Mouse (Mus musculus) large intestine, adult 2 months (tissue): ENCODE results near the gene Mbtps1. TPM values are rescaled to one million over a fixed set of nuclear protein-coding genes. Genes with fewer than 3 reads are reported as not detected.

Experiments
- DNase-seq: peaks from one replicate; pipeline ENCODE4 v3.0.0-alpha.2; 2012; ENCODE audit warnings: low read depth, low spot score
- WGBS: fragments of 180-500 bp; shearing (Covaris S2); methylation state at CpG from one replicate; pipeline ENCODE4 v1.1.7; 2018; 5-methylcytosine and 5-hydroxymethylcytosine counted together
- polyA plus RNA-seq: library from polyadenylated mRNA; depleted of rRNA; stranded (reverse); fragments of >200 nt; gene quantifications from 2 replicates; pipeline ENCODE4 v1.2.3, GENCODE M21; 2012; rRNA removed

Gene Mbtps1
- polyA plus RNA-seq = 54.3 and 69.2 TPM in 2 replicates

DNA sequence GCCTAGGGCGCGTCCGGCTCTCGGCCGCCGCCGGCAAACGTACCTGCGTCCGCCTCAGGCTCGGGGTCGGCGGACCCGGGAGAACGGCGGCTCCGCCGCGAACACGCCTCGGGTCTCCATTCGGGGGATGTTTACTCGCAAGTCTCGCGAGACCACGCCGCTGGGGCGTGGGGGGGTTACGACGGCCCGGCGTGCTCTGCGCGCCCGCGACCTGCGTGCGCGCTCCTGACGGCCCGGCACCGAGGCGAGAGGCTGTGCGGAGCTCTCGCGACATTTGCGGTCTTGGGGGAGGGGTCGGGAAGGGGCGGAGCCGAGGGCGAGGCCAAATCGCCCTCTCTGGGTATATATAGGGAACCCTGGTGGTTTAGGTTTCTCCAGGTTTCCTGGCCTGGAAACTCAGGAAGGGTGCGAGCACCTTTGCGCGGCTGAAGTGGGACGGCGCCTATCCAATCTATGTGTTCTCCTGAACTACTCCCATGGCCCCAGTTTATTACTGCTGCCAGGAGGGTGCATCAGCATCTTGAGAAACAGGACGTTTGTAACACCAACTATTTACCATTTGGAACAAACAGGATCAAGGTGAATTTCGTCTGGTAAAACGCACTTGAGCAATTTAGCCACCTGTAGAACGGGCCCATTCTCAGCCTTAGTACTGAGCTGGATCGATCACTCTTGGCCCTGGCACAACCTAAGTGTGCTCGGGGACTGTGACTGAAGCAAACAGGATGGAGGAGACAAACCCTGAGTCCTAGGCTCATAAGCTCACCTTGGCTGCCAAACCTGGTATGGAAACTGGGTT, at the start of gene Mbtps1:
Gene Mbtps1 (minus strand): TSS at position 133 of the 799 bp plus-strand sequence.
- WGBS = 3% methylated on average over 63 of the region's 63 CpGs
- peak; percentile 84 for DNase-seq

DNA sequence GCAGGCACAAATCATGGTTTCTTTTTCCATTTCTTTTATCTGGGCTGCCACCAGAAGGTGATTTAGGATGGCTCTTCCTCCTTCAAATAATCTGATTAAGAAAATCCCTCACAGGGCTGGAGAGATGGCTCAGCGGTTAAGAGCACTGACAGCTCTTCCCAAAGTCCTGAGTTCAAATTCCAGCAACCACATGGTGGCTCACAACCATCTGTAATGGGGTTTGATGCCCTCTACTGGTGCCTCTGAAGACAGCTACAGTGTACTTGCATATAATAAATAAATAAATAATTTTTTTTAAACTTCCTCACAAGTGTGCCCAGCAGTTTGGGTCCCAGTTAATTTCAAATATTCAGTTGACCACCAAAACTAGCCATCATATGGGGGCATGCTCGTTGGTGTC, 47.7 kb upstream of the Mbtps1 start:
- 82% methylated on average over 2 of the region's 2 CpGs for WGBS
- DNase-seq = no peak

DNA sequence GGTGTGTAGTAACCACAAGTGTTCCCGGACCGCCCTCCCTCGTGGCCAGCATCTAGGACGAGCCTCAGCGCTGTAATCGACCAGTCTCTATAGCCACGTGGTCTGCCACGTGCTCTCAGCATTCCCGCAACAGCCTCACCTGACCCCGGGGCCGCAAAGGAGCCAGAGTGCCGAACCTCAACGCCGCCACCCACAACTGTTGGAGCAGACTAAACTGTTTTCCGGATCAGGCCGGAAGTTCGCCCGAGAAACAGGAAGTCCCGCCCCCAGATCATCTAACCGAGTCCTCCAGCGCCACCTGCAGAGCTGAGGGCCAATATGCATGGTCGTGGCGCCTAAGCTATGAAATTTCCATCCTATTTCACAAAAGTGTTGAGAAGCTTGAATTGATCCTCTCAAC, 46.5 kb upstream of the Mbtps1 start, which contains the start of gene Taf1c:
Gene Taf1c (minus strand): TSS at position 227 of the 400 bp plus-strand sequence.
- WGBS = under 1% methylated on average over 23 of the region's 23 CpGs
- peak; percentile 76 for DNase-seq

DNA sequence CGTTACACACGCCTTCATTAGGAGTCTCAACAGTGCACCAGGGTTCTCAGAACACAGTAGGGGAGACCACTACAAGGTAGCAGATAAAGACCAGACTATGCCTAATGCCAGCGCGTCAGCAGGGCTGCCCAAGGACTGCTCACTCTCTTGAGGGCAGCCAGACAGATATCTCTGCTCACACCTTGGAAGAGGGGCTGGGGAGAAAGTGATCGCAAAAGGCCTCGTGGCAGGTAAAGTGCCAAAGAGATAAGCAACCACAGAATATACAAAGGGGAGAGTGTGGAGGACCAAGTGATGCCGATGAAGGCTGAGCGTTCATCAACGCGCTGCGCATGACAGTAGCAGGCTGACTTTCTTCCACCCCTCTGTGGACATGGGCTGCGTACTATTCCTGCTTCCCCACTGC, 45.9 kb upstream of the Mbtps1 start:
- DNase-seq = no peak
- WGBS = 26% methylated on average over 12 of the region's 12 CpGs

DNA sequence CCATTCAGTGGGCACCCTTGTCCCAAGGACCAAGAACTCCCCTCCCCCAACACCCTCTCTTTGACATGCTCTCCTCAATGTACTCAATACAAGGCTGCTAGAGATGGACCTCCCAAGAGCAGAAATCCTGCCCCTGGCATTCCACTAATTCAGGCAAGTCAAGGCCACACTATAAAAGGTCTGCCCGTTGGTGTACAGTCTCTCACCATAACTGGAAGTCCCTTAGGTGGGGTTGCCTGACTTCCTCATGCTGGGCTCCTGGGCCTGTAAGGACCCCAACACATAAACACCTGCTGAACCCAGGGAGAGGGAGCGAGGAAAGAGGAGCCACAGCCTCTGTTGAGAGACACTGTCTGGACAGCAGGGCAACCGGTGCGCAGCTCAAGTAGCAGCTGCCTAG, 45.2 kb upstream of the Mbtps1 start:
- no peak for DNase-seq
- 91% methylated on average over 4 of the region's 4 CpGs for WGBS

DNA sequence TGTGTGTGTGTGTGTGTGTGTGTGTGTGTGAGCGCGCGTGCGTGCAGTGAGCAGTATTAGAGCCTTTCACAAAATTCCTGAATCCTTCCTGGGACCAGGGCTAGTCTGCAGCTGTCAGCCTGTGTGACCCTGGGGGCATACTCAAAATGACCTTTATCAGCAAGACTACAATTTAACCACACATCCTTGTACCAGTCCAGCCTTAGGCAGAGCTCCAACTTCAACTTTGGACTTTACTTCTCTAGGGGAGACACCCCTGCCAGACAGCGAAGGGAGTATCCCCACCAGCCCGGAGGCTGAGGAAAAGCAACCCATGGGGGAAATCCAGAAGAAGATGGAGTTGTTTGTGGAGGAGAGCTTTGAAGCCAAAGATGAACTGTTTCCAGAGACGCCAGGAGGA, 32.9 kb upstream of the Mbtps1 start:
- whole genome bisulfite sequencing = 68% methylated on average over 7 of the region's 7 CpGs
- no peak for DNase-seq

DNA sequence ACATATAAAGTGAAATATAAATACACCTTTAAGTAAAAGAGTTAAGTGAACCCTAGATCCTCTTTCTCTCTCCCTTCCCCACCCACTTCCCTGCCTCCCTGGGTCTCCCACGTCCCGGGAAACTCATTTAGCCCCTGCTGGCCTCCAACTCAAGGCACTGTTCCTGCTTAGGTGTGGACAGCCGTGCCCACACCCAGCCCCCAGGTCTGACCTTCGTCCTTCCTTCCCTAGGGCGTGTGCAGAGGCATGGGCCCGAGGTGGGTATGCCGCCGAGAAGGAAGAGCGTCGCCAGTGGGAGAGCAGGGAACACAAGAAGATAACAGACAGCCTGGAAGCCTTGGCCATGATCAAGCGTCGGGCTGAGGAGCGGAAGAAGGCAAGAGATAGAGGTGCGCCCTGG, 31.8 kb upstream of the Mbtps1 start:
- 30% methylated on average over 14 of the region's 14 CpGs for WGBS
- DNase-seq = peak; percentile 62

DNA sequence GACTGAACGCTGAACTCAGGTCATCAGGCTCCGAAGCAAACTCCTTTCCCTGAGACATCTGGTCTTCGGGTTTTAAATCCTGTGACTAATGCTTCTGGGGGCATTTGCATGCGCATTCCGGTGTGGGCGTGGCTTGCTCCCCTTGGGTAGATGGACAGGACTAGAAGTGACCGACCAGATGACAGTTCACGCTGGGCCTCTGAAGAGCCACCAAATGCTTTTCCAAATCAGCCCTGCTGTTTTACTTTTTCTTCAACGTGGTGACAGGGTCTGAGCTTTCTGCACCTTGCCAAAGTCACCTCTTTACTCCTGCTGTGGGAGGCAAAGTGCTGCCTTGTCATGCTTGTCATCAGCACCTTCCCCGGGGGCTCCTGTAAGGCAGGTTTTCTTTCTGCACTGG, 30.3 kb upstream of the Mbtps1 start:
- DNase-seq = no peak
- WGBS = 62% methylated on average over 10 of the region's 10 CpGs

DNA sequence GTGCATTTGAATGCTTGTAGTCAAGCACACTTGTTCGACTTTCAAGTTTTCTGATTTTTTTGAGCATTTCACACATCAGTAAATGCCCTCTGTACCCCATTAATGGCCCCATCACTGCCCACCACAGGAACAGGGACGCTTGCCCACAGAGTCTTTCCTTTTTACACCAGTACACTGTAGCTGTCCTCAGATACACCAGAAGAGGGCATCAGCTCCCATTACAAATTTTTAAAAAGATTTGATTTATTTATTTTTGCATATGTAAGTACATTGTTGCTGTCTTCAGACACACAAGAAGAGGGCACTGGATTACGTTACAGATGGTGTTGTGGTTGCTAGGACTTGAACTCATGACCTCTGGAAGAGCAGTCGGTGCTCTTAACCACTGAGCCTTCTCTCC, 29.8 kb upstream of the Mbtps1 start:
- no peak for DNase-seq
- WGBS = 73% methylated on average over 4 of the region's 4 CpGs

DNA sequence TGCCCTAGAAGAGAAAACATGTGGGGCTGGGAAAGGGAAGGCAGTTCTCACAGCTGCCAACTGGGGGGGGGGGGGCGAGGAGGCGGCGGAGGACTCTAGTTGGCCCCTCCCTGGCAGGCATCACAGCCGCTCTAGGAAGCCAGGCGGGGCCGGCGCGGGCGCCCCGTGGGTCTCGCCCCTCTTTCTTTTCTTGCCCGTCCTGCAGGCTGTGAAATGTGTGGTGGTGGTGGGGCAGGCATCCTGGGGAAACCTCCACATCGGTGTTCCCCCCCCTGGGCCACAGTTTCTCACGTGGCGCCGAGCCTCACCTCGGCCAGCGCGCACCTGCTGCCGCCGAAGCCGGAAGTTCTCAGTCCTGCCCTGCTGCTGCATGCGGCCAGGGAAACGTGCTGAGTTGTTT, 27.4 kb upstream of the Mbtps1 start:
- WGBS = 6% methylated on average over 24 of the region's 24 CpGs
- DNase-seq = no peak

DNA sequence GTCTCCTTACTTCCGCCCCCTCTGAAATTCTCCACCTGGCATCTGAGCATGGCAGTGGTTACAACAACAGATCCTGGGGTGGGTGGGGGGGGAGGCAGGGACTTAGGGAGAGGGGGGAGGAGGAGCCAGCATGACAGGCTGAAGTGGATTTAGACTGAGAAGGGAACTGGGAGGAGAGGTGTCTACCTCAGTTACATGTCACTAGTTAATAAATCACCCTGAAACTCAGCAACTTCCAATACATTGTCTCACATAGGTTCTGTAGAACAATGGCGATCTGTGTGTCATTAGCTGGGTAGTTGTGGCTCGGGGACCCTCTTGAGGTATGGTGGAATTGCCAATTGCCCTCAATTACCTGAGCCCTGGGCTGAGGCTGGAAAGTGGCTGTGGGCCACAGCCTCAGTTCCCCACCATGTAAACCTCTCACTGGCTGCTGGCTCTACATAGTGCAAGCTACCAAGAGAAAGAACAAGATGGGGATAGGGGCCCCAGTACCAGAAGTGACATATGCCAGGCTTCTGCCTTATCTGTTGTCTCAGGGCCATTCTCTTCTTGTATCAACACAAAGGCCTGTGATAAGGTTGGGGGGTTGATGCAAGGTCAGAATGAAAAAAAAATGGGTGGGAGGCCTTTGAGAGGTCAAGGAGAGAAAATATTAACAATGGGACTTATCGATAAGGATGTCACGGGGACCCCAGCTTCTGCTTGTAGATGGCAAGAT, 22.1 kb upstream of the Mbtps1 start:
- WGBS = 73% methylated on average over 5 of the region's 5 CpGs

DNA sequence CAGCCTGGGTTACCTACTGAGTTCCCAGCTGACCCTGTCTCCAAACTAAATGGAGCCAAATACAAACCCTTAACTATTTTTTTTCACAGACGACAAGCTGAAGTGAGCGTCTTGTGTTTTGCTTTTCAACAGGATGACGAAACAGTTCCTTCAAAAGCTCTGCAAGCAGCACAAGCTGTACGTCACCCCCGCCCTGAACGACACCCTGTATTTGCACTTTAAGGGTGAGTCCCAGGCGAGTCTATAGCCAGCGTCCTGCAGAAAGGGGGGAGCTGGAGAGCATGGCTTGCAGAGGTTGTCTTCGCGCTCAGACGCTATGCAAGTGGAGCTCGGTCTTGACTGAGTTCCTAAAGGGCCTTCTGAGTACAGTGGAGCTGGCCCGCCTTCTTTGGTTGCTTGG, 20.6 kb upstream of the Mbtps1 start:
- WGBS = 52% methylated on average over 13 of the region's 13 CpGs
- no peak for DNase-seq

More for the DNA sequence above, 22.1 kb upstream of the Mbtps1 start:
- no peak for DNase-seq

DNA sequence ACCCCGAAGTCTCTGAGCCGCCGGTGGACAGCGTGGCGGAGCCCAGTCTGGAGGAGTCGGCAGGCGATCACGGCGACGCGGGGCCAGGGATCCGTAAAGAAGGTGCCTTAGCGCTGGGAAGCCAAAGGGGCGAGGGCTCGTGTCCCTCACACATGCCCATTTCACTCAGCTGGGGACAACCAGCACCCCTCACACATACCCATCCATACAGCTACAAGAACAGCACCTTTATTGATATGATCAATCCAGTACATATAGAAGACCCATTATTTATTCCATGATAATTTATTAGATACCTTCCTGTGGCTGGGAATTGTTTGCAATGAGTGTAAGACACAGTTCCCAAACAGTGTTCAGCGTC, 16.8 kb upstream of the Mbtps1 start:
- under 1% methylated on average over 16 of the region's 16 CpGs for WGBS
- no peak for DNase-seq

DNA sequence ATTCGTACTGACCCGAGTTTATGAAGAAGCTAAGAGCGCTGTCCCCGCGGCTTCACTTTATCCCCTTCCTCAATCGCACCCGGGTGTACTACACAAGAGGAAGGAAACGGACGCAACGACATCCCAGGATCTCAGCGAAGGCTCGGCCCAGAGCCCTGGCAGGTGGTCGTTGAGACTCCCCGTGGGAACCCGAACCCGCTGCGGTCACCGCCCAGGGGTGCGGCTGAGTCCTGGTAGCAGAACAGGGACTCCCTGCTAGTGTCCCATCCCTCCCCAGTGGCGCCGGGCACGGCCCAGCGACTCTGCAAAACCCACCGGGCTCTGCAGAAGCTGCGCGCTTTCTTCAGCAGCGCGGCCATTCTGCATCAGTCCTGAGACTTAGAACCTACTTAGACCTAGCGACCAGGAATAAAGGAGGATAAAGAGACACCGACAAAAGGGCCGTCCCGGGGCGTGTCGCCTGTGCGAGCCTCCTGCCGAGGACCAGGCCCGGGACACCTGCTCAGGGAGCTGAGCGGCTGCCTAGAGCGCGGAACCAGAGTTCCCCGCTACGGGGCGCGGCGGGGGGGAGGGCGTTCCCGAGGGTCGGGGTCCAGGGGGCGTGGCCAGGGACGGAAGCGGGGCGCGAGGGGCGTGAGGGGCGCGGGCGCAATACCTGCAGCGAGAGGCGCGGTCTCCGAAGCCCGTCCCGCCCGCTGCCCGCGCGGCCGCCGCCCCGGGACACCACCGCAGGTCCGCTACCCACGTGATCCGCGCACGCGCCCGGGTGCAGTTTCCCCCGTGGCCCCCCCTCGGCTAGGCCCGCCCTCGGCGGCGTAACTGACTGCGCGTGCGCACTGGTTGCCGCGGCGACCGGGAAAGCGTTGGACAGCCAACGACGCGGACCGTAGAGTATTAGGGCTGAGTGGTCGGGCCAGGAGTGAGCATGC, 16.2 kb upstream of the Mbtps1 start, which contains the start of the genes Hsdl1 and Dnaaf1:
Gene Hsdl1 (minus strand): TSS at position 747 of the 929 bp plus-strand sequence.
Gene Dnaaf1 (plus strand): TSS at position 799 of the 929 bp plus-strand sequence.
- DNase-seq = no peak
- WGBS = under 1% methylated on average over 96 of the region's 97 CpGs

DNA sequence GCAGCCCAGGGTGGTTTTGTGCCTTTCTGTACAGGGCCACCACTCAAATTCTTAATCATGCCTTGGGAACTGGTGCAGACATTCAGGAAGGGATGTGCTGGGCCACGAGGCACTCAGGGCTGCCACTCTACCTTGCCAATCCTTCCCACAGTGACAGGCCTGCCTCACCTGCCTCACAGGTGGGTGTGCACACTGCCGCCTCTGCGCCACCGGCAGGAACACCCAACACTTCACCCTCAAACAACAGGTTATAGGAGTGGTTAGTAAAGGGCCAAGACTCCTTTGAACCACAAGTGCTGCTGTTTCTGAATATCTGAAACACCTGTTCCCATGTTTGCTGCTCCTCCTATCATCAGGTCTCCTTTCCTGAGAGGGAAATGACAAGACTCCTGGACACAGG, 13.9 kb upstream of the Mbtps1 start:
- 29% methylated on average over 4 of the region's 4 CpGs for WGBS
- no peak for DNase-seq

DNA sequence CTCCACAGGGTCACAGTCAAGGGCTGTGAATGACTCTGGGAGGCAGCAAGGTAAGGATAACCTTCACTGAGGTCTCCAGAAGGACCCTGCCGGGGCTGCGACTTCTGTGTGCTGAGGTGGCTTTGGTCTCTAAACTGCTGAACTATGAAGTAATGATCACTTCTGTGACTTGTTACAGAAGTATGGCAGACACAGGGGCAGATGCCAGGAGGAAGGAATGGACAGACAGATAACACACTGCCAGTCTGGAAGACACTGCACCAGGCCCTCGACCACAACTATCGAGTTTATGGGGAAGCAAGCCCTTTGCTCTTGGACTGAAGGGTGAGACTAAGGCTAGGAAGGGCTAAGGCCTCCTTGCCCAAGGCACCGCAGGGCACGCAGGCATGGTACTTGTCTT, 12.6 kb upstream of the Mbtps1 start:
- 87% methylated on average over 6 of the region's 6 CpGs for WGBS

DNA sequence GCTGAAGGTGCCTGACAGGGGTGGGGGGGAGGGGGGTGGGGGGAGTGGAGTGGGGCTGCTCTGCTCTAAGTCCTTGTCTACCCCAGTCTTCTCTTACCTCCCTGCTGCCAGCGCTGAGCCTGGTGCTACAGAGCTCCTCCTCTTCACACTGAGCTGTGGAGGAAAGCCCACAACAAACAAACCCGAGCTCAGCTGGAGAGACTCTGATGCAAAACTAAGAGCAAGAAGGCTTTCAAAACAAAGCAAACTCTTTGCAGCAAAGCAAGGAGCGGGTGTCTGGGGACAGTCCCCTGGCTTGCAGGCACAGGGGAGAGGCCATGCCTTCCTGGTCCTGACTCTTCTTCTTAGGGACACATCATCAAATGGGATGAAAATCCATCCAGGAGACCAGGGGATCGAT, 11.3 kb upstream of the Mbtps1 start:
- DNase-seq = no peak
- WGBS = 70% methylated on average over 4 of the region's 4 CpGs

More for the DNA sequence above, 12.6 kb upstream of the Mbtps1 start:
- no peak for DNase-seq

DNA sequence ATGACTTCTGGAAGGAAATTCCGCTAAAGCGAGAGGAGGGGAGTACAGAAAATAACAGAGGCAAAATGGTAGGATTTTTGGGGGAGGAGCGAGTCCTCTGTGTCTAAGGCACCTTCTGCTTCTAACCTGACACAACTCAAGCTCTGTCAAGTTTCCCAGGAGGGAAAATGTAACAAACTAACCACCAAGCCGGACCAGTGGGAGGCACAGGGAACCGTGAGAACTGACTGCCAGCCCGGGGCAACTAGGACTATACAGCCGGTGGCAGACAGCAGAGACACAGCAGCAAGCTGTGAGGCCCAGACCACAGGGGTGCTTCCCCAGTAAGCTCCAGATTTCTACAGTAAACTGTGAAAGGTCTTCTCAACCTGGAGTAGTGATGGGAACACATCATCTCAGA, 10.4 kb upstream of the Mbtps1 start:
- DNase-seq = no peak
- WGBS = 83% methylated on average over 7 of the region's 7 CpGs

DNA sequence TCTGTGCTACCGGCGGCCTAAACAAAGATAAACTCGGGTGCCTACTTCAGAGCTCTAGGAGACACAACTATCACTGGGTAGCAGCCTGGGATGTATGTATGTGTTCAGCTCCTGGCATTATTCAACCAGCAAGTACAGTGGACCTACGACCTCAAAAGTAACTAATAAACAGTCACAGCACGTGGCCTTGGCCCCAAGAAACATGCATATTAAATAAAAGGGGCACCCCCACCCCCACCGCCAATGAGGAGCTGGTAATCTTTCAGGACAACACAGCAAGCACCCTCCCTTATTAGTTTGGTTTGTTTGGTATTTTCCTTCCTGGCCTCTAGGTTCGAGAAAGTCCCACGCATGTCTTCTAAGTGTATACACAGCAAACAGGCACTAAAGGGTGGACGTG, 9.7 kb upstream of the Mbtps1 start:
- no peak for DNase-seq
- WGBS = 83% methylated on average over 9 of the region's 9 CpGs

DNA sequence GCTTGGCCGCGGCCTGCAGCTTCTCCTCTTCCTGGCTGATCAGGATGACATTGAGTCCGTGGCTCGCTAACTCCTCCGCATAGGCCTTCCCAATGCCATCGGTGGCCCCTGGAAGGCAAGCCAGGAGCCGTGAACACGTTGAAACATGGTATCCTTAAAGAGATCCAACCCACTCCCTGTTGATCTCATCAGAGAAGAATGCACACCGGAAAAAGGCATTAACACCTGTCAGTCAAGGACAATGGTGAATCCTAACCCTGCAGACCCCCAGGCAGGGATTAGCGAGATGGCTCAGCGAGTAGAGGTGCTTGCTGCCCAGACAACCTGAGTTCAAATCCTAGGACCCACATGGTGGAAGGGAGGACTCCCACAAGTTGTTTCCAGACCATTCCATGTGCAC, 7.8 kb upstream of the Mbtps1 start:
- DNase-seq = no peak
- WGBS = 89% methylated on average over 11 of the region's 11 CpGs
